Comparison of ENCODE assay signal across 22 mouse cellular contexts in genomic region chr10:41709341-41709740, GRCm38 (mm10). TPM values are rescaled to one million over a fixed set of nuclear protein-coding genes. Genes with fewer than 3 reads are reported as not detected.
DNase-seq lines count a peak whose midpoint lies in the region; TF ChIP-seq lines count a peak whose summit lies in the region.
"Had no signal": no experiment of that assay in that cellular context is flagged by ENCODE, and none has a peak within 500 bp of the region (broad histone marks: within the 10 kb centered on the region; RNA-seq: fewer than 3 reads in every experiment).

No protein-coding gene starts in this region.

- no peak for TF ChIP-seq POLR2A in lung, adult 2 months (IDR thresholded peaks at IDR 0.05; ENCODE audit: borderline replicate concordance, extremely low read depth, low read depth, low read length)

- no peaks in the 10 kb centered on the region for H3K9me3 ChIP-seq in heart, embryonic 10.5 days
- H3K9me3 ChIP-seq: heart, embryonic 13.5 days; hindbrain, embryonic 10.5 days; limb, embryonic 15.5 days; midbrain, embryonic 13.5 days; neural tube, embryonic 13.5 days had no signal

- H3K36me3 ChIP-seq in heart, embryonic 10.5 days, result no peaks in the 10 kb centered on the region
- H3K36me3 ChIP-seq: heart, embryonic 13.5 days; hindbrain, embryonic 10.5 days; limb, embryonic 15.5 days; midbrain, embryonic 13.5 days; neural tube, embryonic 13.5 days had no signal

- H3K4me3 ChIP-seq in heart, embryonic 10.5 days, result no peak overlapping the region
- H3K4me3 ChIP-seq in lung, adult 2 months (replicated peaks; ENCODE audit: extremely low read depth, low read depth, low read length), result no peak overlapping the region
- H3K4me3 ChIP-seq: heart, embryonic 13.5 days; hindbrain, embryonic 10.5 days; limb, embryonic 15.5 days; midbrain, embryonic 13.5 days; neural tube, embryonic 13.5 days had no signal

- no peaks in the 10 kb centered on the region for H3K27me3 ChIP-seq in heart, embryonic 10.5 days (ENCODE audit: insufficient read depth, poor library complexity, severe bottlenecking)
- H3K27me3 ChIP-seq: heart, embryonic 13.5 days; limb, embryonic 15.5 days; midbrain, embryonic 13.5 days; neural tube, embryonic 13.5 days had no signal

- no peak for TF ChIP-seq CTCF in lung, adult 2 months (IDR thresholded peaks at IDR 0.05; ENCODE audit: insufficient read depth, low read length)

- 86% methylated on average over 8 of the region's 8 CpGs for WGBS in heart, embryonic 10.5 days
- WGBS in lung, adult 2 months, result 64% methylated on average over 8 of the region's 8 CpGs

- peak; percentile 42 to 67 for DNase-seq in heart, adult 18-20 months
- DNase-seq in heart, embryonic 10.5 days (ENCODE audit: low spot score), result no peak
- peak; percentile 10 for DNase-seq in lung, postnatal 14 days
- no peak for DNase-seq in lung, adult 2 months
- peak; percentile 87 to 94 for DNase-seq in adrenal gland, adult (ENCODE audit: inconsistent age in 2 of 2, low spot score in 1 of 2)
- peak; percentile 84 for DNase-seq in adrenal gland, postnatal 14 days
- DNase-seq in thymus, postnatal 0 days (ENCODE audit: low spot score), result no peak
- DNase-seq in spleen, adult 18-20 months, result no peak
- DNase-seq: B cell, adult 2 months; cerebellum, adult 2 months; kidney, adult 11 months; layer of hippocampus, postnatal 36 days; liver, postnatal 0 days; right cerebral cortex, postnatal 25 days; thymus, postnatal 14 days had no signal

- H3K27ac ChIP-seq in heart, embryonic 10.5 days, result no peak overlapping the region
- H3K27ac ChIP-seq: heart, embryonic 13.5 days; hindbrain, embryonic 10.5 days; hindbrain, postnatal 0 days; kidney, postnatal 0 days; limb, embryonic 15.5 days; midbrain, embryonic 13.5 days; neural tube, embryonic 13.5 days had no signal

- no peaks in the 10 kb centered on the region for H3K4me1 ChIP-seq in heart, embryonic 10.5 days
- H3K4me1 ChIP-seq in lung, adult 2 months (ENCODE audit: control insufficient read depth, insufficient read depth, low read length), result no peaks in the 10 kb centered on the region; the same call in 1 of the 2 replicates
- H3K4me1 ChIP-seq: heart, embryonic 13.5 days; limb, embryonic 15.5 days; midbrain, embryonic 13.5 days; neural tube, embryonic 13.5 days had no signal

RNA-seq across cellular contexts. Expression of gene Ccdc162, which starts 7.1 kb away (rescaled TPM):
- total RNA-seq in heart, adult 18-20 months (2021), result under 1 TPM; 0.22 to 0.46 TPM
- 0.21 and 0.40 TPM in 2 replicates for polyA plus RNA-seq in heart, embryonic 10.5 days (2016; fragmentation: Nextera tagmentation; extraction: Ambion mirVana)
- polyA plus RNA-seq in lung, adult 2 months (2012; rRNA removed), result 6.2 and 8.5 TPM in 2 replicates
- 0.56 and 0.82 TPM in 2 replicates for total RNA-seq in adrenal gland, postnatal 14 days (2021)
- polyA plus RNA-seq in thymus, postnatal 0 days (2015; fragmentation: Nextera tagmentation; extraction: Ambion mirVana), result 2.3 and 2.4 TPM in 2 replicates

Comparison
In these comparisons a context has a peak if more than half of its experiments do, and no peak if none do; other contexts are left out.
1. DNase-seq: peak in heart, adult 18-20 months (2 of 2), lung, postnatal 14 days (single experiment), adrenal gland, adult (2 of 2) and adrenal gland, postnatal 14 days (single experiment); none in heart, embryonic 10.5 days (single experiment), lung, adult 2 months (single experiment), thymus, postnatal 0 days (single experiment) and spleen, adult 18-20 months (0 of 2).